Mouse (Mus musculus) lung, embryonic 16.5 days (tissue): ENCODE measurements around the gene Krtap5-2. TPM values are rescaled to one million over a fixed set of nuclear protein-coding genes. Genes with fewer than 3 reads are reported as not detected.
A peak's percentile ranks its signal among the peaks of the same experiment; 100 is the strongest.
"Not testable (repeated sequence)": the region's sequence is repeated elsewhere in the genome, so short reads cannot be mapped to it uniquely, and the experiment has no call there.

ENCODE experiments used
- ATAC-seq: fragments of 200-750 bp; cut with Nextera tagmentation; 2 replicates; pipeline ENCODE4 v1.8.0; 2017; ENCODE audit warnings: low read depth, mild to moderate bottlenecking, moderate library complexity
- H3K27ac ChIP-seq: fragments of 300-500 bp; sonication (generic); 2 replicates; pipeline ENCODE4 v1.5.1; 2014; ENCODE audit warnings: mild to moderate bottlenecking, control low read depth, low read length
- H3K27me3 ChIP-seq: fragments of 300-500 bp; sonication (generic); 2 replicates; pipeline ENCODE4 v1.6.1; 2014; ENCODE audit warnings: low read depth, low read length, mixed read lengths; ENCODE audit not compliant: control insufficient read depth, insufficient read depth
- H3K36me3 ChIP-seq: fragments of 300-500 bp; sonication (generic); 2 replicates; pipeline ENCODE4 v1.6.1; 2014; ENCODE audit warnings: low read length; ENCODE audit not compliant: control insufficient read depth, insufficient read depth
- H3K4me1 ChIP-seq: fragments of 300-500 bp; sonication (generic); replicated peaks from 2 replicates; pipeline ENCODE4 v1.6.1; 2014; ENCODE audit warnings: low read length, mixed read lengths; ENCODE audit not compliant: control insufficient read depth, insufficient read depth
- H3K4me2 ChIP-seq: fragments of 300-500 bp; sonication (generic); 2 replicates; pipeline ENCODE4 v1.6.1; 2014; ENCODE audit warnings: low read depth, low read length, control low read depth
- H3K4me3 ChIP-seq: fragments of 300-500 bp; sonication (generic); 2 replicates; pipeline ENCODE4 v1.5.1; 2014; ENCODE audit warnings: mild to moderate bottlenecking, low read length, control low read depth
- H3K9ac ChIP-seq: fragments of 300-500 bp; sonication (generic); 2 replicates; pipeline ENCODE4 v1.6.1; 2014; ENCODE audit warnings: low read length, control low read depth
- H3K9me3 ChIP-seq: fragments of 300-500 bp; sonication (generic); 2 replicates; pipeline ENCODE4 v1.6.1; 2016; ENCODE audit warnings: low read length; ENCODE audit not compliant: control insufficient read depth
- WGBS: fragments of 180-500 bp; shearing (Covaris S2); extraction: QIAGEN DNeasy Blood & Tissue Kit; methylation state at CpG from one replicate; pipeline ENCODE4 v1.1.7; 2014; 5-methylcytosine and 5-hydroxymethylcytosine counted together
- polyA plus RNA-seq: library from polyadenylated mRNA; unstranded; fragments of >200 nt; fragmentation: Nextera tagmentation; extraction: Ambion mirVana; gene quantifications from 2 replicates; pipeline ENCODE4 v1.2.1, GENCODE M21; 2015

The Krtap5-2 gene
- not detected in 2 replicates for polyA plus RNA-seq

DNA sequence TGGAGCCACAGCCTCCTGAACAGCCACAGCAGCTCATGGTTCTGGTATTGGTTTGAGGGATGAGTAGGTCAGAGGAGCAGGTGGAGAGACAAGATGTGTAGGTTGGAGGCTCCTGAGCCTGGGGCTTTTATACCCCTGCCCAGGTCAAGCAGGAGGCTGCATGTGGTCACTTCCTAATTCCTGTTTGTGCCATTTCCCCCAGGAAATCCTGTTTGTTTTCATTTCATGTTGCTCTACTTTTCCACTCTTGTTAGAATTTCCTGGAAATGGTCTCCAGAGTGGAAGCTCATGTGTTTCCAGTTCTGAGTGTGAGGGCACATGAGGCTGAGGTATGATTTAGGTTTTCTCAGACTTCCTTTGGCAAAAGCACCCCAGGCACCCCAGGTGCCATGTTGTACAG, at the start of gene Krtap5-2:
TSS of gene Krtap5-2 (minus strand) at position 101 of the 400 bp plus-strand sequence.
- H3K4me1 ChIP-seq, H3K27me3 ChIP-seq, H3K36me3 ChIP-seq, ATAC-seq, H3K4me3 ChIP-seq, H3K4me2 ChIP-seq, H3K9ac ChIP-seq, H3K9me3 ChIP-seq, H3K27ac ChIP-seq: not testable (repeated sequence)

DNA sequence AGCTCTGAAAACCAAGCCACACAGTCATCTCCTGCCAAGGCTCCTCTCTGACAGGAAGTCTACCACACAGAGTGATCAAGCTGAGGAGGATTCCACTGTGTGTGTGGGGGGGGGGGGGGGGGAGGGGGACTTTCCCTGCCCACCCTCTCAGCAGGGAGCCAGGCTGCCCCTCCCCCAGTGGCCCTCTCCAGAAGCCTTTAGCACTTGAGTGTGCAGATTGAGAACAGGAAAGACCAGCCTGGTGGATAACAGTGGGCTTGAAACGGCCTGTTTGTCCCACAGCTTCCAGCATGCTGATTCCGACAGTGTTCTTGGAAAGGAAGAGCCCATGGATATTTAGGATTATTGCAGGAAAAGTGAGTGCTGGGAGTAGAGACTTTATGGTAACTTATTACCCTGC, 48.7 kb upstream of the Krtap5-2 start:
- no peak overlapping the region for H3K9ac ChIP-seq
- peaks cover 2% of the 10 kb centered on the region; the same call in 1 of the 2 replicates for H3K4me1 ChIP-seq
- no peak overlapping the region for H3K27ac ChIP-seq
- ATAC-seq, result peak; percentile 67
- 21% methylated on average over 2 of the region's 2 CpGs for WGBS
- no peaks in the 10 kb centered on the region for H3K9me3 ChIP-seq
- H3K36me3 ChIP-seq, result no peaks in the 10 kb centered on the region
- 0 out of 2 replicates have a peak overlapping the region, but pooled peaks have one; percentile 3 for H3K4me2 ChIP-seq
- no peak overlapping the region for H3K4me3 ChIP-seq
- no peaks in the 10 kb centered on the region for H3K27me3 ChIP-seq

DNA sequence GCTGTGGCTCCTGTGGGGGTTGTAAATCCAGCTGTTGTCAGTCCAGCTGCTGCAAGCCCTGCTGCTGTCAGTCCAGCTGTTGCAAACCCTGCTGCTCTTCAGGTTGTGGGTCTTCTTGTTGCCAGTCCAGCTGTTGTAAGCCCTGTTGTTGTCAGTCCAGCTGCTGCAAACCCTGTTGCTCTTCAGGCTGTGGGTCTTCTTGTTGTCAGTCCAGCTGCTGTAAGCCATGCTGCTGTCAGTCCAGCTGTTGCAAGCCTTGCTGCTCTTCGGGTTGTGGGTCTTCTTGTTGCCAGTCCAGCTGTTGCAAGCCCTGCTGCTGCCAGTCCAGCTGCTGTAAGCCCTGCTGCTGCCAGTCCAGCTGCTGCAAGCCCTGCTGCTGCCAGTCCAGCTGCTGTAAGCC, 36.3 kb upstream of the Krtap5-2 start:
- WGBS, result 35% methylated on average over 1 of the region's 1 CpGs

DNA sequence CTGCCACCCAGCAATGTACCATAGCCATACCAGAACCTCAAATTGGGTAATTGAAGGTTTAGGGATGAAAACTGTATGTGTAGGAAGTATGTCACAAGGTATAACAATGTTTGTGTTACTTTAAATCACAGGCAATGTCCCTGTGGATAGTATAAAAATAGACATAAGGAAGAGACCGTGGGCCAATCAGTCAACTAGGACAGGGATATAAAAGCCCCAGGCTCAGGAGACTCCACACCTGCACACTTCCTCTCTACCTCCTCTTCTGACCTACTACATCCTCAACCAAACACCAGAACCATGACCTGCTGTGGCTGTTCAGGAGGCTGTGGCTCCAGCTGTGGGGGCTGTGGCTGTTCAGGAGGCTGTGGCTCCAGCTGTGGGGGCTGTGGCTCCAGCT, 35.8 kb upstream of the Krtap5-2 start, which contains the start of gene Gm7579:
TSS of gene Gm7579 (plus strand) at position 301 of the 400 bp plus-strand sequence.
- Histone ChIP-seq H3K4me2 (no peak within 1 kb of the TSS), H3K9ac (no peak within 1 kb of the TSS), H3K4me1 (no peaks in the 10 kb centered on the region), H3K27ac (no peak within 1 kb of the TSS), H3K9me3 (no peaks in the 10 kb centered on the region), H3K27me3 (no peaks in the 10 kb centered on the region), H3K36me3 (no peaks in the 10 kb centered on the region), H3K4me3 (no peak within 1 kb of the TSS)
- 57% methylated on average over 1 of the region's 1 CpGs for WGBS
- ATAC-seq, result no peak

More for the DNA sequence above, 36.3 kb upstream of the Krtap5-2 start:
- H3K36me3 ChIP-seq, H3K4me3 ChIP-seq, H3K4me1 ChIP-seq, H3K9ac ChIP-seq, H3K27me3 ChIP-seq, H3K9me3 ChIP-seq, H3K4me2 ChIP-seq, H3K27ac ChIP-seq, ATAC-seq: not testable (repeated sequence)

DNA sequence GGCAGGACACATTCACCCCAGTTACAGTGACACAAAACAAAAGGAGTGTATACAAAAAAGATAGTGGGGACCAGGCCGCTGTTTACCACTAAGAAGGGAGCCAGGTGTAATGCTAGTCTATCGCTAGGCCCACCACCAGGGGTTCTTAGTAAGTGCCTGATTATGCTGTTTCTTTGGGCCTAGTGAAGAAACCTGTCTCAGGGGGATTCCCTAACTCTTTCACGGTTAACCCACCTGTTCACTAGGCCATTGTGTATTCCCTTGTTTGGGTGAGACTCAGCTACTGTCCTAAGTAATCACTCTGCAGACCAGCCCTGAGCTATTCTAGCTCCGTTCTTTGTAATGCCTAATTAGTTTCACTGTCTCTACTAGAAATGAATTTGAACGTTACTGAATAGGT, 31.1 kb upstream of the Krtap5-2 start:
- 81% methylated on average over 5 of the region's 5 CpGs for WGBS
- H3K4me1 ChIP-seq, ATAC-seq, H3K9me3 ChIP-seq, H3K9ac ChIP-seq, H3K4me3 ChIP-seq, H3K27me3 ChIP-seq, H3K36me3 ChIP-seq, H3K27ac ChIP-seq, H3K4me2 ChIP-seq: not testable (repeated sequence)

DNA sequence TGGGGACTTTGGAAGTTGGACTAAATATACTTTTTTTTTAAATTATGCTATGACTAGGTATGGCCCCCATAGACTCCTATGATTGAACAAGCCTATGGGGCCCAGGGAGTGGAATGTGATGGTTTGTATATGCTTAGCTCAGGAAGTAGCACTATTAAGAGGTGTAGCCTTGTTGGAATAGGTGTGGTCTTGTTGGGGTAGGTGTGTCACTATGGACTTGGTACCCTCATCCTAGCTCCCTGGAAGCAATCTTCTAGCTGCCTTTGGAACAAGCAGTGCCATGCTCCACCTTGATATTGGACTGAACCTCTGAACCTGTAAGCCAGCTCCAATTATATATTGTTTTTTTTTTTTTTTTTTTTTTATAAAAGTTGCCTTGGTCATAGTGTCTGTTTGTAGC, 29.7 kb upstream of the Krtap5-2 start:
- H3K4me3 ChIP-seq, result no peak overlapping the region
- H3K27ac ChIP-seq, result no peak overlapping the region
- no peak for ATAC-seq
- no peak overlapping the region for H3K4me2 ChIP-seq
- no peaks in the 10 kb centered on the region for H3K4me1 ChIP-seq
- no peak overlapping the region for H3K9ac ChIP-seq
- no peaks in the 10 kb centered on the region for H3K27me3 ChIP-seq
- H3K36me3 ChIP-seq, result no peaks in the 10 kb centered on the region
- no peaks in the 10 kb centered on the region for H3K9me3 ChIP-seq

DNA sequence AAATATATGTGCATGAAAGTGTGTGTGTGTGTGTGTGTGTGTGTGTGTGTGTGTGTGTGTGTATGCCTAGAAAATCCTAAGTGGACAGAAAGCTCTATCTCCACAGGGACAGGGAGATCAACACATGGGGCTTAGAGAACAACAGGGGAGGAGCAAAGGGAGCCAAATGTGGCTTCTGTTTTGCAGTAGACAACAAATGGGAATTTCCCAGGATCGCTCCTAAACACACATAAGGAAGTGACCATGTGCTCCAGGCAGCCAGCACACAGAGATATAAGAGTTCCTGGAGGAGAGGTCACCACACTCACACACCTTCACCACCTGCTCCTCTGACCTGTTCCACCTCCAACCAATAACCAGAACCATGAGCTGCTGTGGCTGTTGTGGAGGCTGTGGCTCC, 25.3 kb upstream of the Krtap5-2 start, which contains the start of gene Krtap5-3:
TSS of gene Krtap5-3 (plus strand) at position 301 of the 400 bp plus-strand sequence.
- no peaks in the 10 kb centered on the region for H3K27me3 ChIP-seq
- no peak within 1 kb of the TSS for H3K4me2 ChIP-seq
- H3K4me1 ChIP-seq, result no peaks in the 10 kb centered on the region
- no peak for ATAC-seq
- H3K9ac ChIP-seq, result no peak within 1 kb of the TSS
- H3K27ac ChIP-seq, result no peak within 1 kb of the TSS
- H3K36me3 ChIP-seq, result no peaks in the 10 kb centered on the region
- H3K4me3 ChIP-seq, result no peak within 1 kb of the TSS
- 35% methylated on average over 1 of the region's 1 CpGs for WGBS
- no peaks in the 10 kb centered on the region for H3K9me3 ChIP-seq

DNA sequence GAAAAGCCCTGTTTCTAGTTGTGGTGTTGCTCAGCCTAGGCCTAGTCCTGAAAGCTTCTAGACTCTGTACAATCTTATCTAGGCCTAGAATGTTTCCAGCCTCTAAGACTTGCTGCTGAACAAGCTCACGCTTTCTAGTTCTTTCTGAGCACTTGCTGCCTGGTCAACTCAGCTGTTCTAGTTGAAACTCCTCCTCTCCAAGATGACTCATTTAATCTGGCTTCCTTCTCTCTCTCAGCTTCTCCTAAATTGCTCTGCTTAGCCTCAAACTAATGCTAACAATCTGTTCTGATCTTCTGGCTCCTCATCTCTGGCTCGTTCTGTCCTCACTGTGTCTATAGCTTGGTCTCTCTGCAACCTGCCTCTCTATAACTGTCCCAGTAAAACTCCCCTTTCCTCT, 22.9 kb upstream of the Krtap5-2 start:
- ATAC-seq, result no peak
- WGBS, result 81% methylated on average over 2 of the region's 2 CpGs

DNA sequence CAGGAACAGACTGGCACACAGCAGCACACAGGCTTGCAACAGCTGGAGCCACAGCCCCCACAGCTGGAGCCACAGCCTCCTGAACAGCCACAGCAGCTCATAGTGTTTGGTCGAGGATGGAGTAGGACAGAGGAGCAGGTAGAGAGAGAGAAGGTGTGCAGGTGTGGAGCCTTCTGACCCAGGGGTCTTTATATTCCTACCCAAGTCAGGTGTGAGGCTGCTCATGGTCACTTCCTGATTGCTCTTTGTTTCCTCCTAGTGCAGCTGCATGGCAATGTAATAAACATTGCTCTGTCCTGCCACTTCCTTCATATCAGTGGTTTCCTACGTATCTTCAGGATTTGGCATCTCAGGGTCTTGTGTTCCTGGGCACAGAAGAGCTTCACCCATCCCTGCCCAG, 14.5 kb upstream of the Krtap5-2 start, which contains the start of gene Gm10153:
TSS of gene Gm10153 (minus strand) at position 101 of the 400 bp plus-strand sequence.
- 38% methylated on average over 2 of the region's 2 CpGs for WGBS
- no peak within 1 kb of the TSS for H3K27ac ChIP-seq

More for the DNA sequence above, 22.9 kb upstream of the Krtap5-2 start:
- no peaks in the 10 kb centered on the region for H3K27me3 ChIP-seq
- H3K9ac ChIP-seq, result no peak overlapping the region
- H3K27ac ChIP-seq, result no peak overlapping the region
- no peak overlapping the region for H3K4me2 ChIP-seq
- H3K4me1 ChIP-seq, result no peaks in the 10 kb centered on the region
- no peaks in the 10 kb centered on the region for H3K36me3 ChIP-seq
- no peaks in the 10 kb centered on the region for H3K9me3 ChIP-seq
- H3K4me3 ChIP-seq, result no peak overlapping the region

DNA sequence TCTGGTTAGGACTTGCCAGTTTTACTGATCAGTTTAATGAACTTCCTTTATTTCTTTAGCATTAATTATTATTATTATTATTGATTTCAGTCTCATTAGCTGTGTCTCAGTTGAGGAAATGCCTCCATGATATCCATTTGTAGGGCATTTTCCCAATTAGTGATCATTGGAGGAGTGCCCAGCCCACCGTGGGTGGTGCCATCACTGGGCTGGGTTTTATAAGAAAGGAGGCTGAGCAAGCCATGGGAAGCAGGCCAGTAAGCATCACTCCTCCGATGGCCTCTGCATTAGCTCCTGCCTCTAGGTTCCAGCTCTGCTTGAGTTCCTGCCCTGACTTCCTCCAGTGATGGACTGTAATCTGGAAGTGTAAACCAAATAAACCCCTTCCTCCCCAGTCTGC, 12.4 kb upstream of the Krtap5-2 start:
- H3K27me3 ChIP-seq, result no peaks in the 10 kb centered on the region
- H3K4me3 ChIP-seq, result no peak overlapping the region
- no peaks in the 10 kb centered on the region for H3K36me3 ChIP-seq
- 73% methylated on average over 2 of the region's 2 CpGs for WGBS
- H3K9me3 ChIP-seq, result no peaks in the 10 kb centered on the region
- H3K9ac ChIP-seq, result no peak overlapping the region
- H3K27ac ChIP-seq, result no peak overlapping the region
- ATAC-seq, result no peak
- H3K4me2 ChIP-seq, result no peak overlapping the region
- no peaks in the 10 kb centered on the region for H3K4me1 ChIP-seq

More for the DNA sequence above, 14.5 kb upstream of the Krtap5-2 start, which contains the start of gene Gm10153:
- no peaks in the 10 kb centered on the region for H3K27me3 ChIP-seq
- H3K36me3 ChIP-seq, result no peaks in the 10 kb centered on the region
- no peak within 1 kb of the TSS for H3K4me2 ChIP-seq
- H3K9ac ChIP-seq, result no peak within 1 kb of the TSS
- ATAC-seq, result no peak
- no peaks in the 10 kb centered on the region for H3K9me3 ChIP-seq
- no peak within 1 kb of the TSS for H3K4me3 ChIP-seq
- no peaks in the 10 kb centered on the region for H3K4me1 ChIP-seq
